Mouse (Mus musculus): ENCODE results near the gene Kif3b.
"Not testable (repeated sequence)": the region's sequence is repeated elsewhere in the genome, so short reads cannot be mapped to it uniquely, and the experiment has no call there.

The Kif3b gene

DNA sequence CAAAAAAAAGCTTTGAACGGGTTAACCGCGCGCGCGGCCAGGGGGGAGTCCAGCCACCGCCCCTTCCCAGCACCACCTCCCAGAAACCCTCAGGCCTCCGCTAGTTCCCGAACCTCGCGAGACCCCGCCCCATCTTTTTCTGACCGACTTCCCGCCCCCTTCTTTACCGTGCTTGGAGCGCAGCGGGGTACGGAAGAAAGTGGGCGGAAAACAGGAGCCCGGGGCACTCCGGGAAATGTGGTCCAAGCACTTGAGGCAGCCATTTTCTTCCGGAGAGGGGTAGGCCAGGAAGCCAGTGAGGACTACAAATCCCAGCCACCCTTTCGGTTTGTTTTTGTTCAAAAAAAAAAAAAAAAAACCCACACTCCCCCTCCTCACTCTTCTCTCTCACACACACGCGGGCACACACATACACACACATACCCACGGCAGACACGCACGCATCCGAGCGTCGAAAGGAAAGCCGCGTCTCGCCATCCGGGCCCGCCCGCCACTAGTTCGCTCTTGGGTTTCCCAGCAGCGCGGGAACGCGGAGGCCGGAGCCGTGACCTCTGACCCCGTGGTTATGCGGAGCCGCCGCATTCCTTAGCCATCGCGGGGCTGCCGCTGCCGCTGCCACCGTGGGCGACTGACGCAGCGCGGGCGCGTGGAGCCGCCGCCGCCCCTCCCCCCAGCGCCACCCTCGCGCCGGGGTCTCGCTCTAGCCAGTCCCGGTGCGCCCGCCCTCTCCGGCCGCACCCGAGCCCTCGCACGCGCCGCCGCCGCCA is 54.4 kb downstream of the Kif3b start, which contains the start of gene Asxl1:
Asxl1 (plus strand) TSS at position 376 of the 767 bp plus-strand sequence.
- peak; percentile 99 for DNase-seq (ENCODE audit: low read depth, low spot score)

DNA sequence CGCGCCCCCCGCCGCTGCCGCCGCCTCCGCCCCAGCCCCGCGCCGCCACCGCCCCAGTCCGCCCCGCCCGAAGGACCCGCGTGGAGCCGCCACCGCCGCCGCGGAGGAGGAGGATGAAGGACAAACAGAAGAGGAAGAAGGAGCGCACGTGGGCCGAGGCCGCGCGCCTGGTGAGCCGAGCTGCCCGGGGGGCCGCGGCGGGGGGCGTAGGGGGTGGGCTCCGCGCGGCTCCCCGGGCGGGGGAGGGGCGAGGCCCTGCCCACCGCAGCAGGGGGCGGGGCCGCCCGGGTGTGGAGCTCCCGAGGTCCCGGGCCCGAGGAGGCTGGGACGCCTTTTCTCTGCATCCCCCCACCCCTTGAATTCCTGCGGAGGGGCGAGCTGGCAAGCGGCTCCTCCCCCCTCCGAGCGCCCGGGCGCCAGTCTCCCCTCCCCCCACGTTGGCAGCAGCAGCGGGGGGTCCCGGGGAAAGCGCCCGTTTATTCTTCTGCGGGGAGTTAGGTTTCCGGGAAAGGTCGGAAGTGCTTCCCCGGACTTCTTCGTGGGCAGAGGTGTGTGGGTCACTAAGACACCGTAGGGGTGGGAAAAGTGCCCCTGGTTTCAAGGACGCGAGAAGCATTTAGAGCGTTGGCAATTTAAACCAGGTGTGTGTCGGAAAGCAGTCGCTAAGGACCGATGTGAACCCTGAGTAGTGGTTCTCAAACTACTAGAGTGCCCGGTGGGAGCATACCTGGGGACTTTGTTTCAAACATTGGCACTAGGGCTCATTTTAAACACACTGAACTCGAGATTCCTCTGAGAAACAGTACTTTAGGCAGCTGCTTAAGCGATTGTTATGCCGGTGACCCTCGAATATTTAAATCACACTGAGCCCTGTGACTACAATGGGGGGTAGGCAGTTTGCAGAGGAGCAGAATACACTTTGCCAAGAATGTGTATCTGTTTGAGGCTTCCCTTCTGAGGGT is 55.3 kb downstream of the Kif3b start:
- peak; percentile 84 for DNase-seq (ENCODE audit: low read depth, low spot score)

DNA sequence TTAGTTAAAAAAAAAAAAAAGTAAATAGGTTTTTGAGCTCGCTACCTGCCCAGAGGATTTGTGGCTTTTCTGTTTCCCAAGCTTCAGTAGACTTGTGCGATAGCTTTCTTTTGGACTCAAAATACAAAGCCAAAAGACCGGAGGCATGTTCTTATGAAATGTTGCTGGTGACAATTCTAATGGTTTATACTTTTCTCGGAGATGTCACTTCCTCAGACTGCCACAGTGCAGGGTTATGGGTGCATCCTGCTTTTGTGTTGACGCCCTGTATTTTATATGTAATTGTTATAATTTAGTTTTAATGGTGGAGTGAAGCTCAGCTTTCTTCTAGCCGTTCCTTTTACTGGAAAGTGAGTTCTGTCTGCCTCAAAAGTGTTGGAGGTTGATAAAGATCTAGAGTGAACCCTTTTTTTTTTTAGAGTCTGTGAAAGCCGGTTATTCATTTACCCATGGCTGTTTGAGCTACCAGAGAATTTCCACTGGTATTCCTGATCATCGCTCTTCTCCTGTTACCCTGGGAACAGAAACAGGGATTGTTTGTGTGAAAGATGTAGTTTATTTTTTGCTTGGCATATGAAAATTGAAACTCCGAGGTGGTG is 56.1 kb downstream of the Kif3b start:
- no peak for DNase-seq (ENCODE audit: low read depth, low spot score)

DNA sequence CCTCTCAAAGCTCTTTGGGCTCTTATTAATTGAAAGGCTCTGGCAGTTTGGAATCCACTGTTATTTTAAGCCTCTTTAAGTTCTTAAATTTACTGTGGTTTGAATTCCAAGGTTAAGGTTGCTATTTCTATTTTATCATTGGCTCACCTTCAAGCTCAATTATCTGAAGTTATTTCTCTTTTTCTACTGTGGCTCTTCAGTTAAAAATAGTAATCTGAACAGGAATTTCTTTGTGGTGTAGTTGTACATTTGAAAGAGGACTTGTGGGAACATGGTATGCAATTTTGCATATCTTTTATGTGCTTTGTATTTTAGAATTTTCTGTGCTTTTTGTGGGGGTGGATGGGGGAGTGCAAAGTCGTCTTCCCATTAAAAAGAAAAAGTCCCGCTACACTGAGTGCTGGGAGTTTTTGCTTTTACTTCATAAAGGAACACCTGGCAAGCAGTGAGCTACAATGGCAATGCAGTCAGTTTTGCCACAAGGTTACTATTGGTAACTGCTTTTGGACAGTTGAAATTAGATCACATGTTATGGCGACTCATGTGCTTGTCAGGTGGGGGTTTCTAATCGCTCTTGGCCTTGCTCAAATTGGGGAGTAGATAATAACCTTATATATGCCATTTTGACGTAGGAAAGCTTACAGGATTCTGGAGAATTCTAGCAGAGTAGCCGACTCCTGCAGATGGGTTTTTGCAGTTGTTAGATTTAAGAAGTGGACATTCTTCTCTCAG is 57.1 kb downstream of the Kif3b start:
- no peak for DNase-seq (ENCODE audit: low read depth, low spot score)

DNA sequence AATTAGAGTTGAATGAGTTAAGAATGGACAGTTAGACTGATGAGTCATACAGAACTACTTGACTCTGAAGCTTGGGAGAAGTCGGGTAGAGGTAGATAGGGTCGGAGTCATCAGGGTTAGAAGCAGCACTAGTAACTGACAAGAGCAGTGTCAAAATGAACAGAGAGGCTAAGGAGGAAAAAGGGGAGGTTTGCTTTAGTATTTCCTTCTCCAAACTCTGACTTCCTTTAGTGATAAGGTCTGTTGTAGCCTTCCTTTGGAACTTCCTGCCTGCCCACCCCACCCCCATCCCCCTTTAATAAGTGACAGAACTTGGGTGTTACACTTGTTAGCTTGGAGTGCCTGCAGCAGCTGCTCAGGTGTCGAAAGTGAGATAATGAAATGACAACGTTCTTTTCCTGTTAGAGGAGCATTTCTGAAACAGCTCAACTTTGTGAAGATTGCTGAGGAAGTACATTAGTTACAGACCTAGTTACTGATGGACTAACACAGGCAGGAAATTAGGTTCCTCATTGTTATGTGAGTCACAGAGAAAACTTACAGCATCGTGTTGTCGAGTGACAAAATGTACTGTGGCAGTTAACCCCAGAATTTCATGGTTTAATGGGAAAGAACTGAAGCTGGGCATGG is 59.5 kb downstream of the Kif3b start:
- DNase-seq (ENCODE audit: low read depth, low spot score): no peak

DNA sequence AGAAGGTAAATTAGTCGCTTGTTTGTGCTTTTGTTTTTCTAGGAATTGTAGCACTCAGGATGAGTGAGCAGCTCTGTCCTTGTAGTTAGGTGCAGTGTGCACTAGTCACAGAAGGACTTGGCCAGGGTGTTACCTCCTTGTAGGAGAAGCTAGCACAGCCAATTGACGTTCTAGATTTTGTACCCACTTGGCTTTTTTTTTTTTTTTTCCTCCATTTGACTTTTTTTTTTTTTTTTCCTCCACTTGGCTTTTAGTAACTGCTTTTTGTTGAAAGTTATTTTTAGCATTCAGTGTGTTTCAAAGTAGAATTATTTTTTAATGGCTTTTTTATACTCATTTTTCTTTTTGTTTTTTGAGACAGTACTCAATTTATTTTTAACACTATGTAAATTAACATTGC is 63.4 kb downstream of the Kif3b start:
- DNase-seq (ENCODE audit: low read depth, low spot score): no peak

DNA sequence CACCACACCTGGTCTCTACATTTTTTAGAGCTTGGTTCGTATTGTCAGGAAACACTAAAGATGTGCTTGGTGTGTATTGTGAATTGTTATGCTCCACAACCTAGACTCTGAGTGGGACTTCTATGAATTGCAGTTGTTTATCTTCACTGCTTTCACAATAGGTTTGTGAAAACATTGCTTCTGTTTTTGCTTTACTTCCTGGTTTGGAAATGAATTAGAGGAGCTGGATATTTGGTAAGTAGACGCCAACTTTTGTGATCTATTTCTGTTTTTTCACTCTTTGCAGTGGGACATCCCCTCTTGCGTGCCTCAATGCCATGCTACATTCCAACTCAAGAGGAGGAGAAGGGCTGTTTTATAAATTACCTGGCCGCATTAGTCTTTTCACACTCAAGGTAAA is 65.6 kb downstream of the Kif3b start:
- DNase-seq (ENCODE audit: low read depth, low spot score): no peak

DNA sequence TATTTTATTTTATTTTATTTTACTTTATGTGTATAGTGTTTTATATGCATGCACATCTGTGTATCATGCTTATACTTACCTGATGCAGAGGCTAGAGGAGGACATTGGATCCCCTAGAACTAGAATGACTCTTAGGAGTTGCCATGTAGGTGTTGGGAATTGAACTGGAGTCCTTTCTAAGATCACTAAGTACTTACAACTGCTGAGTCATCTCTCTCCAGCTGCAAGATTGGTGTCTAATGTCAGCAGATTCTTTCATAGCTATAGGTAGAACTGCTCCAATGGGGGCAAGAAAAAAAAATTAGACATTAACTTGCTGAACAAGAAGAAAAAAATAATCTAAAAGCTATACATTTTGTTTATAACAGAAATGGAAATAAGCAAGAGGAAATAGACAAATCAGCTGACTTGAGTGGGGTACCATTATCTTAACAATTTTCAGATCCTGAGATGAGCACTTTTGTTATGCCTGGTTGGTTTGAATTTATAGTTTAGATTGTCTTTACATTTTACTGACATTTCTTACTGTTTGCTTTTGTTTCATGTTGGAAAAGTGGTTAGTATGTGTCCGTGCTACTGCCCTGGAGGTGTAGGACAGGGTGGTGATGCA is 70.0 kb downstream of the Kif3b start:
- DNase-seq (ENCODE audit: low read depth, low spot score): no peak

DNA sequence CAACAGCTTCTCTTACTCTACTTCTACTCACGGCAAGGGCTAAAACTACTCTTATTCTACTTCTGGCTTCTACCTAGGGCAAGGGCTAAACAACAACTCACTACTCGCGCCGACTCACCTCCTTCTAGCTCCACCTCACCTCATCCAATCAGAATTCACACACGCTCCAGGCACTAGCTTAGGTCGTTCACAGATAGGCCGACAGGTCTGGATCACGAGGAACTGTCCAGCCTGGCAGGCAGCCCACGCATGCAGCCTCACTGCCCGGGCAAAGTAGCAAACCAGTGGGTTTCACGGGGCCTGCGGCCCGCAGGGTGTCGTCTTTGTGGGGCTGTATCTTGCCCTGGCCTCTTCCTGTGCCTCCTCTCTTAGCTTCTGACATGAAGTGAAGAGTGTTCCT is 73.3 kb downstream of the Kif3b start:
- not testable (repeated sequence) for DNase-seq (ENCODE audit: low read depth, low spot score)

DNA sequence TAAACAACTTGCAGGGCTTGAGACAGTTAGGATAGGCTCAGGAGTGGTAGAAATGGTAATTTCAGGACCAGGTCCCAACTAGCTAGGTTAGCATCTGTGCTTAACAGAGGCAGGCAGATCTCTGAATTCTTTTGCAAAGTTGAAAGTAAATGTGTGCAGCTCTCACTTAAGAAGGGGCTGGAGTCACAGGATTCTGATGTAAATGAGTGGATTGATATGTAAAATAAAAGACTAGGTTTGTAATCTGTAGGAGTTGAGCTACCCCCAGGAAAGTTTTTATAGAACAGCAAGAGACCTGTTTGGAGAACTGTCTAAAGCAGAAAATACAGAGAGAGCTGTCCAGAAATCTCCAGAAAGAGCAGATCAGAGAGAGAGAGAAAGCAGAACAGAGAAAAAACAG is 79.7 kb downstream of the Kif3b start:
- DNase-seq (ENCODE audit: low read depth, low spot score): no peak

DNA sequence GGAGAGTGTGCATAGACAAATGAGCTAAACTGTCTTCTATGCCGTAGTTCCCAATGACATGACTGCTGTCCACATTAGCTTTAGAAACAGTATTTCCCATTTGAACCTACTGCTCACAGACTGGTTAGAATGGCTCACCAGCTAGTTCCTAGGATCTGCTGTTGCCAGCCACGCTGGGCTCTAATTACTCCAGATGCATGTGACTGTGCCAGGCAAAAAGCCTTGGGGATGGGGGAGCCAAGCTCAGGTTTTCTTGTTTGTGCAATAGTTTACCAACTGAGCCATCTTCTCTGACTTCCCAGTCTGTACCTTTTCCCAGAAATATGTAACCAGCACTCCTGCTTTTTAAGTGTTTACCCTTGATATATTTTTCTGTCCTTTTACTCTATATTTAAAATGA is 84.2 kb downstream of the Kif3b start:
- DNase-seq (ENCODE audit: low read depth, low spot score): no peak

DNA sequence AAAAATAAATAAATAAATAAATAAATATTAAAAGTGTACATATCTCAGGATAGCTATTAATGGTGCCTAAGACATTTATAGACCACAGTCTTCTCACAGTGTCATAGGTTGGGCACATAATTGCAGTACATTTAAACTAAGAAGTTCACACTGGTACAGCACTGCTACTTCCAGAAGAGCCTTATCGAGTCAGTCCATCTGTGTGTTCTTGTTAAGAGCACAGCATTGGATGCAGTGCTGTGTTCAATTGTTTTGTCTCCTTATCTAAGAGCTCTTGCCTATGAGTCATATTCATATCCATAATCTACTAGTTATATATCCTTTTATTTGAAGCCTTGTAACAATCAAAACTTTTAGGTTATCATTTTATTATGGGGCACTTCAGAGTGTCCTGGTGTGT is 89.3 kb downstream of the Kif3b start:
- DNase-seq (ENCODE audit: low read depth, low spot score): no peak
